In the genomic region with DNA sequence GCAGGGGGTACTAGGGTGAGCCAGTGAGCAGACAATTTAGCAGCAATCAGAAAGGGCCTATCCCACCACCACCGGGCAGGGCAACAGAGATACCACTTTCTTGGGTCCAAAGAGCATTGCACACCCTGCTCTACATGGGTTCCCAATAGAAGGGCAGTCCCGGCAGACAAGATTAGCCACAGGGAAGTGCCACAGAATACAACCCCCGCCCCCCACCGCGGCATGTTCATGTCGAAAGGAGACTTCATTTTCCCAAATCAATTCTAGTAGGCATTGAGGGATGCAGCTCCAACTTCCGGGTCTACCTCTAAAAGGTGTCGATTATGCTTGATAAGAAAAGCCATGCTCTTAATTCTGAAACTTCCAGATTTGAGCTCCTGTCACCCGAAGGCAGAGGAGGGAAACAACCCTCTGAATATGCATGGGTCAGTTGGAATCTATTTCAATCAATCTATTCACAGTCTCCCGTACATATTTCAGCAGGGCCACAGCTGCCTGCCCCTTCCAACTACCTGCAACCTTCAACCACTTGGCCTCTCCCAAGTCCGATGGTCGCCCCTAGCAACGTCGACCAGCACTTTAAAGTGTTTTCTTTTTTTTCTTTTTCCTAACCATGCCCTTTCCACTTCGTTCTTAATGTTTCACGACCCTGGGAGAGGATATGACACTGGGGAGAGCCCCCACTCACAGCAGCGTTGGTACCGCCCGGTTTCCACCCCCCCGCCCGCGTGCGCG, we compare ENCODE assay signal across 9 mouse cellular contexts. TPM values are rescaled to one million over a fixed set of nuclear protein-coding genes. Genes with fewer than 3 reads are reported as not detected.
DNase-seq lines count a peak whose midpoint lies in the region; ATAC-seq and TF ChIP-seq lines count a peak whose summit lies in the region.
"Had no signal": no experiment of that assay in that cellular context is flagged by ENCODE, and none has a peak within 500 bp of the region (broad histone marks: within the 10 kb centered on the region; RNA-seq: fewer than 3 reads in every experiment).

No protein-coding gene starts in this region.

- H3K4me2 ChIP-seq in embryonic facial prominence, embryonic 13.5 days, result peak overlapping the region; percentile 68
- peak overlapping the region; percentile 70 for H3K4me2 ChIP-seq in hindbrain, postnatal 0 days (ENCODE audit: low read depth, low read length)
- peak overlapping the region; percentile 76 for H3K4me2 ChIP-seq in midbrain, embryonic 14.5 days (ENCODE audit: low read length)

- 0 out of 2 replicates have a peak, but pooled peaks cover 2% of the 10 kb centered on the region for H3K4me1 ChIP-seq in lung, adult 2 months (ENCODE audit: control insufficient read depth, insufficient read depth, low read length)
- H3K4me1 ChIP-seq in embryonic facial prominence, embryonic 13.5 days, result peaks cover 16% of the 10 kb centered on the region
- H3K4me1 ChIP-seq in hindbrain, postnatal 0 days (ENCODE audit: insufficient read depth, low read length), result peaks cover 8% of the 10 kb centered on the region
- H3K4me1 ChIP-seq in midbrain, embryonic 14.5 days (ENCODE audit: control insufficient read depth, insufficient read depth, low read length), result peaks cover 10% of the 10 kb centered on the region

- peaks cover 36% of the 10 kb centered on the region for H3K36me3 ChIP-seq in embryonic facial prominence, embryonic 13.5 days
- H3K36me3 ChIP-seq in hindbrain, postnatal 0 days (ENCODE audit: insufficient read depth, low read length), result peaks cover 28% of the 10 kb centered on the region
- peaks cover 40% of the 10 kb centered on the region for H3K36me3 ChIP-seq in midbrain, embryonic 14.5 days (ENCODE audit: control insufficient read depth, insufficient read depth, low read length)

- no peak for TF ChIP-seq CTCF in lung, adult 2 months (IDR thresholded peaks at IDR 0.05; ENCODE audit: insufficient read depth, low read length)
- TF ChIP-seq CTCF in hindbrain, postnatal 0 days (IDR thresholded peaks at IDR 0.05; ENCODE audit: low read depth), result no peak

- peak overlapping the region; percentile 90 for H3K4me3 ChIP-seq in lung, adult 2 months (replicated peaks; ENCODE audit: extremely low read depth, low read depth, low read length)
- H3K4me3 ChIP-seq in embryonic facial prominence, embryonic 13.5 days, result peak overlapping the region; percentile 69
- H3K4me3 ChIP-seq in hindbrain, postnatal 0 days (ENCODE audit: low read length), result peak overlapping the region; percentile 64
- H3K4me3 ChIP-seq in midbrain, embryonic 14.5 days (replicated peaks; ENCODE audit: low read depth, low read length), result peak overlapping the region; percentile 69

- WGBS in lung, adult 2 months, result 2% methylated on average over 24 of the region's 24 CpGs
- 3% methylated on average over 24 of the region's 24 CpGs for WGBS in embryonic facial prominence, embryonic 13.5 days
- 2% methylated on average over 24 of the region's 24 CpGs for WGBS in hindbrain, postnatal 0 days
- 2% methylated on average over 24 of the region's 24 CpGs for WGBS in midbrain, embryonic 14.5 days

- ATAC-seq in embryonic facial prominence, embryonic 13.5 days (ENCODE audit: insufficient number of reproducible peaks, insufficient read depth, low FRiP score, low TSS enrichment, low read depth), result no peak
- peak; percentile 5; the same call in 1 of the 2 replicates for ATAC-seq in hindbrain, postnatal 0 days
- ATAC-seq in midbrain, embryonic 14.5 days (ENCODE audit: low FRiP score, low TSS enrichment), result no peak

- H3K27me3 ChIP-seq in embryonic facial prominence, embryonic 13.5 days, result no peaks in the 10 kb centered on the region
- no peaks in the 10 kb centered on the region for H3K27me3 ChIP-seq in hindbrain, postnatal 0 days (ENCODE audit: insufficient read depth, low read length)
- no peaks in the 10 kb centered on the region for H3K27me3 ChIP-seq in midbrain, embryonic 14.5 days (ENCODE audit: control insufficient read depth, insufficient read depth, low read length)

- H3K27ac ChIP-seq in embryonic facial prominence, embryonic 13.5 days, result peak overlapping the region; percentile 90; the same call in 1 of the 2 replicates
- H3K27ac ChIP-seq in hindbrain, postnatal 0 days, result peak overlapping the region; percentile 88
- H3K27ac ChIP-seq in midbrain, embryonic 14.5 days (replicated peaks; ENCODE audit: low read depth, low read length), result peak overlapping the region; percentile 87

- peak overlapping the region; percentile 85 for H3K9ac ChIP-seq in embryonic facial prominence, embryonic 13.5 days
- H3K9ac ChIP-seq in hindbrain, postnatal 0 days (replicated peaks; ENCODE audit: low read length), result peak overlapping the region; percentile 70
- H3K9ac ChIP-seq in midbrain, embryonic 14.5 days (replicated peaks; ENCODE audit: low read length), result peak overlapping the region; percentile 69

- no peak for DNase-seq in lung, adult 2 months
- no peak for DNase-seq in lung, postnatal 4 days
- no peak for DNase-seq in hindbrain, postnatal 0 days (ENCODE audit: low spot score)
- no peak for DNase-seq in midbrain, embryonic 14.5 days
- DNase-seq in layer of hippocampus, adult 9-10 months (ENCODE audit: low spot score), result no peak
- no peak for DNase-seq in thymus, postnatal 4 days
- no peak for DNase-seq in cerebellum, postnatal 36 days

- TF ChIP-seq POLR2A in lung, adult 2 months (IDR thresholded peaks at IDR 0.05; ENCODE audit: borderline replicate concordance, extremely low read depth, low read depth, low read length), result no peak

- no peaks in the 10 kb centered on the region for H3K9me3 ChIP-seq in embryonic facial prominence, embryonic 13.5 days
- no peaks in the 10 kb centered on the region for H3K9me3 ChIP-seq in hindbrain, postnatal 0 days (ENCODE audit: low read length)
- no peaks in the 10 kb centered on the region for H3K9me3 ChIP-seq in midbrain, embryonic 14.5 days (ENCODE audit: control insufficient read depth, low read length)

RNA-seq across cellular contexts. Expression of a gene that starts 0.7 kb away (rescaled TPM):
- polyA plus RNA-seq in lung, adult 2 months (2012; rRNA removed), result 3.0 and 9.7 TPM in 2 replicates
- polyA plus RNA-seq in embryonic facial prominence, embryonic 13.5 days (2015; fragmentation: Nextera tagmentation; extraction: Ambion mirVana), result 2.3 and 2.4 TPM in 2 replicates
- total RNA-seq in hindbrain, postnatal 0 days (2014; rRNA removed), result 0.11 and 2.7 TPM in 2 replicates
- 0.16 and 0.96 TPM in 2 replicates for polyA plus RNA-seq in hindbrain, postnatal 0 days (2015; fragmentation: Nextera tagmentation; extraction: Ambion mirVana)
- 1.9 and 2.0 TPM in 2 replicates for polyA plus RNA-seq in midbrain, embryonic 14.5 days (2014; fragmentation: Nextera tagmentation; extraction: Ambion mirVana)

RNA-seq across cellular contexts. Expression of a gene that starts 0.7 kb away (rescaled TPM):
- 61.9 and 63.4 TPM in 2 replicates for polyA plus RNA-seq in lung, adult 2 months (2012; rRNA removed)
- polyA plus RNA-seq in embryonic facial prominence, embryonic 13.5 days (2015; fragmentation: Nextera tagmentation; extraction: Ambion mirVana), result 57.7 and 61.0 TPM in 2 replicates
- total RNA-seq in hindbrain, postnatal 0 days (2014; rRNA removed), result 43.2 and 51.9 TPM in 2 replicates
- polyA plus RNA-seq in hindbrain, postnatal 0 days (2015; fragmentation: Nextera tagmentation; extraction: Ambion mirVana), result 19.7 and 21.7 TPM in 2 replicates
- 28.3 and 41.0 TPM in 2 replicates for polyA plus RNA-seq in midbrain, embryonic 14.5 days (2014; fragmentation: Nextera tagmentation; extraction: Ambion mirVana)

RNA-seq across cellular contexts. Expression of a gene that starts 17.7 kb away (rescaled TPM):
- 43.1 and 46.7 TPM in 2 replicates for polyA plus RNA-seq in lung, adult 2 months (2012; rRNA removed)
- polyA plus RNA-seq in embryonic facial prominence, embryonic 13.5 days (2015; fragmentation: Nextera tagmentation; extraction: Ambion mirVana), result 60.0 and 60.2 TPM in 2 replicates
- total RNA-seq in hindbrain, postnatal 0 days (2014; rRNA removed), result 70.9 and 95.6 TPM in 2 replicates
- 83.9 and 86.5 TPM in 2 replicates for polyA plus RNA-seq in hindbrain, postnatal 0 days (2015; fragmentation: Nextera tagmentation; extraction: Ambion mirVana)
- 55.5 and 82.2 TPM in 2 replicates for polyA plus RNA-seq in midbrain, embryonic 14.5 days (2014; fragmentation: Nextera tagmentation; extraction: Ambion mirVana)

RNA-seq across cellular contexts. Expression of a gene that starts 18.2 kb away (rescaled TPM):
- 0.17 and 0.37 TPM in 2 replicates for polyA plus RNA-seq in lung, adult 2 months (2012; rRNA removed)
- 0.79 and 1.0 TPM in 2 replicates for polyA plus RNA-seq in embryonic facial prominence, embryonic 13.5 days (2015; fragmentation: Nextera tagmentation; extraction: Ambion mirVana)
- total RNA-seq in hindbrain, postnatal 0 days (2014; rRNA removed), result 0.50 and 0.73 TPM in 2 replicates
- 0.37 and 0.48 TPM in 2 replicates for polyA plus RNA-seq in hindbrain, postnatal 0 days (2015; fragmentation: Nextera tagmentation; extraction: Ambion mirVana)
- polyA plus RNA-seq in midbrain, embryonic 14.5 days (2014; fragmentation: Nextera tagmentation; extraction: Ambion mirVana), result 1.3 and 2.6 TPM in 2 replicates
- total RNA-seq: common myeloid progenitor, adult 5-6 weeks had no signal

RNA-seq across cellular contexts. Expression of a gene that starts 24.2 kb away (rescaled TPM):
- polyA plus RNA-seq in lung, adult 2 months (2012; rRNA removed), result not detected in 2 replicates
- polyA plus RNA-seq in embryonic facial prominence, embryonic 13.5 days (2015; fragmentation: Nextera tagmentation; extraction: Ambion mirVana), result 1.3 TPM in 1 of 2 replicates, not detected in the other
- total RNA-seq in hindbrain, postnatal 0 days (2014; rRNA removed), result 1.1 and 2.2 TPM in 2 replicates
- 0.16 TPM in 1 of 2 replicates, not detected in the other for polyA plus RNA-seq in hindbrain, postnatal 0 days (2015; fragmentation: Nextera tagmentation; extraction: Ambion mirVana)
- 1.5 and 1.6 TPM in 2 replicates for polyA plus RNA-seq in midbrain, embryonic 14.5 days (2014; fragmentation: Nextera tagmentation; extraction: Ambion mirVana)
- total RNA-seq: common myeloid progenitor, adult 5-6 weeks had no signal
